Mouse (Mus musculus) c-Kit-negative CD71-positive TER-119-positive erythroid progenitor cells, embryonic 14.5 days (primary cell): ENCODE measurements around the gene Mt3.

Source experiments
- DNase-seq: peaks from one replicate; pipeline ENCODE4 v3.0.0-alpha.2; 2013; ENCODE audit warnings: low read depth, low spot score

The Mt3 gene

DNA sequence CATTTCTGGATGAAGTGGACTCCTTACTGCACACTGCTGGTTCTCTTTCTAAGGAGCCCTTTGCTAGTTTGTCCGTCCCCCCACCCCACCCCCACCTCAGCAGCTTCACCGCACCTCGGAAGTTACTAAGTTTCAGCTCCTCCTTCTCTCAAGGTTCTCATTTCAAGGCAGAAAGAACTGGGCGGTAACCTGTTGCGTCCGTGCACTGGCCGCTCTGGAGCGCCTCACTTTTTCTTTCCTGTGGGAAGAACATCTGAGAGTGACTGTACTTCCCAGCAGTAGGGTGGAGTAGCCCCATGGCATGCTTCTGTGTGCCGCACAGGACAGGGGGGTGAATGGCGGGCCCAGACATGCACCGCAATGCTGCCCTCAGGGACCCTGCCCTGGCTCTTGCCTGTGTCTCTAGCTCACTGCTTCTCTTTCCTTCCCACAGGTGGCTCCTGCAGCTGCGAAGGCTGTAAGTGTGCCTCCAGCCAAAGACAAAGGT is 32.0 kb downstream of the Mt3 start:
- no peak for DNase-seq

GRCm38 (mm10) chr8:94185791-94186190 is 33.4 kb downstream of the Mt3 start:
- DNase-seq: no peak

DNA sequence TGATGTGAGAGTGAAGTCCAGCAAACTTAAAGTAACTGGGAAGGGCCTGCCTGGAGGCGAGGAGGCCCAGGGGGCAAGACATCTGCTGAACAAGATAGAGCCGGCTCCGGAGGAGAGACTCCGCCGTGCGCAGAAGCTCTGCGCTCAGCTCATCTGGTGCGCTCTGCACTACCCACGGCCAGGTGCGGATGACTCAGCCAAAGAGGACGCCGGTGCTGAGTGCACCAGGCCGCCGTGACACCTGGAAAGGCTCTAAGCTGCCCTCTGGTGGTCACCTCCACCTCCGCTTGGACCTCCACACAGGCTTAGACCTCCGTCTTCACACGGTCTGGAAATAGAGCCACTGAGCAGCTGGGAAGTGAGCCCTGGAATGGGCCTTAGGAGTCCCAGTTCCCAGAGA is 34.1 kb downstream of the Mt3 start:
- DNase-seq: peak; percentile 83

DNA sequence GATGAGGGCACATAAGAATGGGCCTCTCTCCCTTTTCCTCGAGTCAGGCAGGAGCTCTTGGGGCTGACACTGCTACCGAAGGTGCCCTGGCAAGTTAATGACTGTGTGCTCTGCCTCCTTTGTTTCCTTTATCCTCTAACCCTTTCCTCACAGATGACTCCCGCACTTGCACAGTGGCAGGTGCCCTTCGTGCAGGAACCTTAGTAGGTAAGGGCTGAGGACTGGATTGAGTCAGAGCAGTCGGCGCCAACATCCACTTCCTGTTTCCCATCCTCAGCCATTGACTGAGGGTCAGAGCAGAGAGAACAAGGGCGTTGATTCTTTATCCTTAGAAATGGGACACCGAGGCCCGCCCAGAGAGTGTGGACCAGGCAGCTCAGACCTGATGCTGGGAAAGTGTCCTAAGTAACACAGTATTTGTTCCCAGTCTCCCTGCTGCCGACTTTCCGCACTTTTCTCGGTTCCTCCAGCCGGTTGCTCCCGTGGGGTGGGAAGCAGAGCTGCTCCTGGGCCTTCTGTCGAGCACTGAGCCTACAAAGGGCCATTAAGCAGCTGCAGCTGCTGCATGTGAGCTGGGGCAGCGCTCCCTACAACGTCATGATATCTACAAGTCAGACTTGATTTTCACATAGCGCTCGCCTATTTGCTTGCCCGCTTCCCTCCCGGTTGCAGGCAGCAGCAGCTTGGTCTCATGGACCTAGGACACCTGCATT is 35.0 kb downstream of the Mt3 start:
- no peak for DNase-seq

DNA sequence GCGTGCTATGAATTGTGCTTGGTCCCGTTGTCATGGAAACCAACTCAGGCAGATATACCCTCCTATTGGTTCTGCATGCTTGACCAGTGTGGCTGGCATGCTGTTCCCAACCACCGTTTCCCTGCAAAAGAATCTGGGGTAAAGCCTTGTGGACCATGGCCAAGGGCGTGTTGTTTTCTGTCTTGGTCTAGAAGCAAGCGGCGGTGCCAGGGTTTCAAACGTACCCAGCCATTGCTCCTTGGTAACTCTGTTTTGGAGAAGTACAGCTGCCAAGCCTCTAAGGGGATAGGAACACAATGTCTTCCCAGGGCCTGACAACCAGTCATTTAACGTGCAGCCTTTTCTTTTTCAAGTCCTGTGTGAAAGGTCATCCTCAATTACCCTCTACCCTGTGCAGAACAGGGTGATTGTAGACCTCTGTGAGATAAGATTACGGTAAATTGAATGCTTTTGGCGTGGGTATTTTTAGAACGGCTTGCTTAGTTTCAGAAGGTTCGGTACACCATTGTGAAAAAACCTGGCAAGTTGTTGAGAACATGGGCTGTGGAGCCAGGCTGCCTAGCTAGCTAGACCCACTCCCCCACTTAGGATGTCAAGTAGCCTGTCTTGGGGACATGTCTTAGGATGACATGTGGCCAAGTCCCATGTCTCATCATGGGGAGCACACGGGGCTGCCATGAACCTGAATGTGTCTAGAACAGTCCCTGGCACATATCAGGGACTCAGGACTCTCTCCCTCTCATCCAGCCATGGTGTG is 37.0 kb downstream of the Mt3 start:
- no peak for DNase-seq

DNA sequence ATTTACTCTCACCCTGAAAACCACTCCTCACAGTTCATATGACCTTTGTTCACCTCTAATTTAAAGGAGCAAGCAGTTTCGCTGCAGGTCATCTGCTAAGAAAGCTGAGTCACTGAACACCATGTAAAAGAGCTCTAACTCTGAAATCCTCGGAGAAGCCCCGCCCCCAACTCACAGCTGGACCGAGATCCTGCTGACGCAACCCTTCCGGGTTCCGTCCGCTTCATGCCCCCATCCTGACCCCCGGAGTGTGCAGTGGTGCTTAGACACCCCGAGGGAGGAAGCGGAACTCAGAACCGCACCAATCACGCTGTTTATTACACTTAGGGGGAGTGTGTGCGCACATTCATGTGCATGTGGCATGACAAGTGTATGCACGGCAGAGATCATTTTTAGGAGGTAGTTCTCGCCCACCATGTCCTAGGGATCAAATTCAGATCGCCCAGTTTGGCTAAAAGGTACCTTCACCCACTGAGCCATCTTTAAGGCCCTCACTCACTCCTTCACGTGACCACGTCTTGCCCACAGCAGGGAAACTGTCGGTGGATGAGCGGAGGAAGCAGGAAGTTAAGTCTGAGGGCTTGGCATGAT is 38.8 kb downstream of the Mt3 start:
- no peak for DNase-seq

- DNase-seq: no peak
These were observed 40.5 kb downstream of the Mt3 start for GRCm38 (mm10) chr8:94192926-94193325.

GRCm38 (mm10) chr8:94194591-94195223 is 42.3 kb downstream of the Mt3 start:
- no peak for DNase-seq

GRCm38 (mm10) chr8:94199202-94199869 is 46.9 kb downstream of the Mt3 start:
- peak; percentile 72 for DNase-seq
